Mouse (Mus musculus): ENCODE data around the gene Ugt1a6b. TPM values are rescaled to one million over a fixed set of nuclear protein-coding genes. Genes with fewer than 3 reads are reported as not detected.
"Not testable (repeated sequence)": the region's sequence is repeated elsewhere in the genome, so short reads cannot be mapped to it uniquely, and the experiment has no call there.

Ugt1a6b gene
- polyA plus RNA-seq (2015; fragmentation: Nextera tagmentation; extraction: Ambion mirVana): 1.8 and 2.6 TPM in 2 replicates

DNA sequence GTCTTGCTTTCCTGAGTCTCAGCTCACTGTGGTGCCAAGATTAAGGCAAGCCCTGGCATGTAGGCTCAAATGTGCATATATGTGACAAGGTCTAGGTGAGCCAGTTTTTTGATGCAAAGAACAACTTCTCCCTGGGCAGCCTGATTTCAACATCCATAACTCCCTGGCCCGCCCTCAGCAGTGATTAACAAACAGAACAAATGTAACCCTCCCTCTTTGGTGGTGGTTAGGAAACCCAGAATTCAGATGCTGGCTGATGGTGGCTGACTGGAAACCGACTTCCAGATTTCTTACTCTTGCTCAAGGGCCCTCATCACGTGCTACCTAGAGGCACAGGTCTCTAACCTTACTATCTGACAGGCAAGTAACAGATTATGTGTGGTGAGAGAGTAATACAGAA is at the start of gene Ugt1a6b:
Ugt1a6b (plus strand) TSS at position 234 of the 400 bp plus-strand sequence.
- H3K4me1 ChIP-seq (replicated peaks); ATAC-seq (ENCODE audit: low FRiP score, low read depth); H3K9ac ChIP-seq; H3K27ac ChIP-seq (replicated peaks); H3K4me2 ChIP-seq; H3K9me3 ChIP-seq; H3K4me3 ChIP-seq; H3K36me3 ChIP-seq; H3K27me3 ChIP-seq: not testable (repeated sequence)
- 84% methylated on average over 3 of the region's 3 CpGs for WGBS

DNA sequence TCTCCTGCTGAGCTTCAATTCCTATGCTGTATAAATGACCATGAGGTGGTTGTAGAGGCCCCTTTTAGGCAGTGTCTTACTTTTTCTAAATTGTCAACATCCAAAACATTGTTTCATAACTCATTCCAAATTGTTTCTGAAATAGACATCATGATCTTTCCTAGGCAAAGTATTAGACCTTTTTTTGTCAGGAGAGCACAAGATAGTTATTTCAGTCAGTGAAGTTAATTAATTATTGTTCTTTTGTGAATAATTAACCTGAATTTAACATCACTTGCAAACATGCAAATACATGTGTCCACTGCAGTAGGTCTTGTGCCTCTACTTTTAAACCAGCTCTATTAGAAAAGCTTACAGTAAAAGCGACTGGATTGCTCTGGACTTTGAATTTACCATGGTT is 48.0 kb upstream of the Ugt1a6b start, which contains the start of gene Ugt1a10:
Ugt1a10 (plus strand) TSS at position 301 of the 400 bp plus-strand sequence.
- H3K4me2 ChIP-seq: no peak within 1 kb of the TSS
- 82% methylated on average over 1 of the region's 1 CpGs for WGBS
- no peak for ATAC-seq (ENCODE audit: low FRiP score, low read depth)
- H3K9me3 ChIP-seq: no peaks in the 10 kb centered on the region
- no peak within 1 kb of the TSS for H3K27ac ChIP-seq (replicated peaks)
- no peak within 1 kb of the TSS for H3K4me3 ChIP-seq
- H3K27me3 ChIP-seq: no peaks in the 10 kb centered on the region
- H3K9ac ChIP-seq: no peak within 1 kb of the TSS
- no peaks in the 10 kb centered on the region for H3K4me1 ChIP-seq (replicated peaks)
- H3K36me3 ChIP-seq: no peaks in the 10 kb centered on the region

DNA sequence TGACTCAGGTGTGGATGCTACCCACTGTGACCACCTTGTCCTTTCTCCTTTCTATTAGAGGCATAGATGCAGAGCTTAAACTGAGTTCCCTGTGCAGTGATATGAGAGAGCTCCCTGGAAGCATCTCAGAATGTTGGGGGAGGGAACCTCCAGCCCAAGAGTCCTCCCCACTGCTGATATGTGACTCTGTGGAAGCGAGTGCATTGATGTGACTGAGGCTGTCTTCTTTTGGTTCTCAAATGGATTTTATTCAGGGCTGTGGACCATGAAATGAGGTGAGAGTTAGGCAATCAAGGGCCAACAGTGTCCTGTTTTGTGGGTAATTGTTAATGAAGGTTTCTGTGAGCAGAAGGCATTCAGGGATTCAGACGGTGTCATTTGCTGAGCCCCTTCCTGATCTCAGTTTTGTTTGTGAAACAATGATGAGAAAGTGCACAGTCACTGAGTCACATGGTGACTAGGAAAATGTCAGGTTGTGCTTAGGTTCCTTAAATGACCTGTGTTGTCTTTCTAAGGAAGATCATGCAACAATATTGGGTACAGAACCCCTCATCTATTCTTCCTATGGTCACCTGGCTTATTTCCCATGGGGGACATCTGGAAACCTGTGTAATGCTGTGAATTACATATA is 36.5 kb upstream of the Ugt1a6b start:
- WGBS: 28% methylated on average over 1 of the region's 2 CpGs
- not testable (repeated sequence) for H3K9me3 ChIP-seq; H3K9ac ChIP-seq; ATAC-seq (ENCODE audit: low FRiP score, low read depth); H3K36me3 ChIP-seq; H3K27me3 ChIP-seq; H3K4me3 ChIP-seq; H3K27ac ChIP-seq (replicated peaks); H3K4me2 ChIP-seq; H3K4me1 ChIP-seq (replicated peaks)

DNA sequence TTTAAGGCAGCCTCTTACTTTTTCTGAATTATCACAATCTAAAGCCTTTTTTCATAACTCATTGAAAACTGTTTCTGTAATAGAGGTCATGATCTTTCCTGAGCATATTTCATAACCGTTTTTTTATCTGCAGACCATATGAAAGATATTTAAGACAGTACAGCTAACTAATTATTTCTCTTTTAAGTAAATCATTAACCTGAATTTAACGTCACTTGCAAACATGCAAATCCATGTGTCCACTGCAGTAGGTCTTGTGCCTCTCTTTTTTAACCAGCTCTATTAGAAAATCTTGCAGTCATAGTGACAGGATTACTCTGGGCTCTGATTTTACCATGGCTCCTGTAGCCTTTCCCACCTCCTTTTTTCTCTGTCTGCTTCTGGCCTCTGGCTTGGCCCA is 32.6 kb upstream of the Ugt1a6b start, which contains the start of gene Ugt1a9:
Ugt1a9 (plus strand) TSS at position 306 of the 400 bp plus-strand sequence.
- Histone ChIP-seq H3K9ac (no peak within 1 kb of the TSS), H3K4me1 (replicated peaks) (no peaks in the 10 kb centered on the region), H3K4me2 (no peak within 1 kb of the TSS), H3K4me3 (no peak within 1 kb of the TSS), H3K9me3 (no peaks in the 10 kb centered on the region), H3K27ac (replicated peaks) (no peak within 1 kb of the TSS), H3K27me3 (no peaks in the 10 kb centered on the region), H3K36me3 (no peaks in the 10 kb centered on the region)
- 83% methylated on average over 2 of the region's 2 CpGs for WGBS
- ATAC-seq (ENCODE audit: low FRiP score, low read depth): no peak

DNA sequence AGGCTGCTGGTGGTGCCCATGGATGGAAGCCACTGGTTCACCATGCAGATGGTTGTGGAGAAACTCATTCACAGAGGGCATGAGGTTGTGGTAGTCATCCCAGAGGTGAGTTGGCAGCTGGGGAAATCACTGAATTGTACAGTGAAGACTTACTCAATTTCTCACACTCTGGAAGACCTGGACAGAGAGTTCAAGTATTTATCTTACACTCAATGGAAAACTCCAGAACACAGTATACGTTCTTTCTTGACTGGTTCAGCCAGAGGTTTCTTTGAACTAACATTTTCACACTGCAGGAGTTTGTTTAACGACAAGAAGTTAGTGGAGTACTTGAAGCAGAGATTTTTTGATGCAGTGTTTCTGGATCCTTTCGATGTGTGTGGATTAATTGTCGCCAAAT is 32.1 kb upstream of the Ugt1a6b start:
- Histone ChIP-seq H3K4me2 (no peak overlapping the region), H3K27ac (replicated peaks) (no peak overlapping the region), H3K36me3 (no peaks in the 10 kb centered on the region), H3K4me3 (no peak overlapping the region), H3K9me3 (no peaks in the 10 kb centered on the region), H3K9ac (no peak overlapping the region), H3K27me3 (no peaks in the 10 kb centered on the region), H3K4me1 (replicated peaks) (no peaks in the 10 kb centered on the region)
- WGBS: 87% methylated on average over 4 of the region's 4 CpGs
- no peak for ATAC-seq (ENCODE audit: low FRiP score, low read depth)

DNA sequence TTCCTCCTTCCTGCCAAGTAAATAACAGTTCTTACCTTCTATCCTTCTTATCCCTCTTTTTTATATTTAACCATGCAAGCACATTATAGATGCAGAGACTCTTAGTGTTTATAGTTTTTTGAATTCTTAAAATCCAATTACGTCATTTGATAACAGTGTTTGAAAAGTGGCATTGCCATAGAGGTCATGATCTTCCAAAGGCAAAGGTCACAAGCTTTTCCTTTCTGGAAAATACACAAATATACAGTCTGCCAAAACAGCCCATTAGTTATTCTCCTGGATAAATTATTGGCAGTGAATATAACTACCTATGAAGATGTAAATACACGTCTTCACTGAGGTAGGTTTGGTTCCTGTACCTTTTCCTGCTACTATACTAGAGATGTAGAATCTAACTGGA is 28.6 kb upstream of the Ugt1a6b start:
- WGBS: 90% methylated on average over 2 of the region's 2 CpGs
- Histone ChIP-seq H3K36me3 (no peaks in the 10 kb centered on the region), H3K9me3 (no peaks in the 10 kb centered on the region), H3K4me3 (no peak overlapping the region), H3K4me1 (replicated peaks) (no peaks in the 10 kb centered on the region), H3K27me3 (no peaks in the 10 kb centered on the region), H3K9ac (no peak overlapping the region), H3K27ac (replicated peaks) (no peak overlapping the region), H3K4me2 (no peak overlapping the region)
- ATAC-seq (ENCODE audit: low FRiP score, low read depth): no peak

DNA sequence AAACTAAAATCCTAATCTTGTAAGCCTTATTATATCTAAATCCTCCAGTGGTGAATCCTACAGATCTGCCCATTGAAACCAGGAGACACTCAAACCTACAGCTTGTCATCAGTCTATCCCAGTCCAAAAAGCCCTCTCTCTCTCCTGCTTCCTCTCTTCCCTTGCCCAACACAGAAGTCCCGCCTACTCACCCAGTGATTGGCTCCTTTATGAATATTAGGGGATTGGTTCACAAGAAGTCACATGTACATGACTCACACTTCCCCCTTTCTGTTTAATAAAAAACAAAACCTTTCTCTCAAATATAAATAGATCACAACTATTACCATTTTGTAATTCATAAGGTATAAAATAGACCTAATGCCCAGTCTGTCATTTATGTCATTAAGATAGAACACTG is 25.9 kb upstream of the Ugt1a6b start:
- no peak overlapping the region for H3K9ac ChIP-seq
- H3K27ac ChIP-seq (replicated peaks): no peak overlapping the region
- H3K4me3 ChIP-seq: no peak overlapping the region
- WGBS: 87% methylated on average over 1 of the region's 1 CpGs
- H3K4me2 ChIP-seq: no peak overlapping the region
- H3K4me1 ChIP-seq (replicated peaks): no peaks in the 10 kb centered on the region
- no peaks in the 10 kb centered on the region for H3K9me3 ChIP-seq
- H3K27me3 ChIP-seq: no peaks in the 10 kb centered on the region
- H3K36me3 ChIP-seq: no peaks in the 10 kb centered on the region
- ATAC-seq (ENCODE audit: low FRiP score, low read depth): no peak

DNA sequence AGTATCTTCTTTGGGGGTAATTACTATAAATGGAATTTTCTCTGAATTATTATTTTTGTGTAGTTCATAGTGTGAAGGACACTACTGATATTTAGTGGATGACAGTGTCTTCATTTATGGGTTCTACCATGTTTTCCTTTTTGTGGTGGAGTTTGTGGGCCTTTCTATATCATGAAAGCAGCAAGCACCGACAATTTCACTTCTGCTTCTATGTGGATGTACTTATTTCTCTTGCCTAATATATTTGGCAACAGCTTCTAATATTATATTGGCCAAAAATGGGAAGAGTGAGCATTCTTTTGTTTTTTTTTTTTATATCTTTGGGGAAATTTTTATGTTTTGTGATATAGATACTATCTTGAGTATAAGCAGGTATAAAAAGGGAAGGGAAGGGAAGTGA is 21.4 kb upstream of the Ugt1a6b start:
- no peak for ATAC-seq (ENCODE audit: low FRiP score, low read depth)
- H3K9me3 ChIP-seq: no peaks in the 10 kb centered on the region
- WGBS: 98% methylated on average over 1 of the region's 1 CpGs
- H3K9ac ChIP-seq: no peak overlapping the region
- H3K36me3 ChIP-seq: no peaks in the 10 kb centered on the region
- H3K4me2 ChIP-seq: no peak overlapping the region
- H3K27me3 ChIP-seq: no peaks in the 10 kb centered on the region
- H3K4me1 ChIP-seq (replicated peaks): no peaks in the 10 kb centered on the region
- no peak overlapping the region for H3K27ac ChIP-seq (replicated peaks)
- no peak overlapping the region for H3K4me3 ChIP-seq

DNA sequence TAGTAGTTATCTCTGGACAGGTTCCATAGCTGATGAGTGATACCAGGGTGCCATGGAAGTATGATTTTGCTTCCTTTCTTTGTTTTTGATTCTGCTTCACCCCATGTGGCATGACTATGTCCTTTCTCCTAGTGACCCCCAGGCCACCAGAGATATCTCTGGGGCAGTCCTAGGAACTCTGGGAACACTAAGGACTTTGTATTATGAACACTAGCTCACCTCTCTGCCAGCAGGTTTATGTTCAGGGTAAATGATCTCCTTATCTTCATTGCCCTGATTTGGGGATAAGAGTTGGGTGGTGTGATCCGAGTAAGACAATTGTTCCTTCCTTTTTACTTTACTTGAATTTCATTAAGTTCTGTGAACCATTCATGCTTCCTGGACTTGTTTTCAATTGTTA is 16.9 kb upstream of the Ugt1a6b start:
- H3K4me3 ChIP-seq: no peak overlapping the region
- no peaks in the 10 kb centered on the region for H3K36me3 ChIP-seq
- no peak overlapping the region for H3K9ac ChIP-seq
- ATAC-seq (ENCODE audit: low FRiP score, low read depth): no peak
- H3K4me1 ChIP-seq (replicated peaks): no peaks in the 10 kb centered on the region
- H3K4me2 ChIP-seq: no peak overlapping the region
- WGBS: 88% methylated on average over 1 of the region's 1 CpGs
- no peaks in the 10 kb centered on the region for H3K9me3 ChIP-seq
- no peak overlapping the region for H3K27ac ChIP-seq (replicated peaks)
- H3K27me3 ChIP-seq: no peaks in the 10 kb centered on the region

DNA sequence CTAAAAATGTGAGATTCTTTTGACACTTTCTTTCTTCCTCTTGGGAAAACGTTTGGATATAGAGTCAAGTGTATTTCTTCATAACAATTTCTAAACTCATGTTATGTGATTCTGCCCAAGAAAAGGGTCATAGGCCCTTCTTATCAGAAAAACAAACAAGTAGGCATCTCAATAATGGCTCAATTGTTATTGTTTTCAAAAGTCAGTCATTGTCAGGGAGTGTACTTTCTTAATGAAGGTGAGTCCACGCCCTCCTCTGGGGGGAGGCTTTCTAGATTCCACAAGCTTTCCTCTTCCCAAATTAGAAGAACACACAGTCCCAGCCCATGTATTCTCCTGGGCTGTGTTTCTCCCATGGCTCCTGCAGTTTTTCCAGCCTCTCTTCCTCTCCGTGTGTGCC is 15.5 kb upstream of the Ugt1a6b start, which contains the start of gene Ugt1a8:
Ugt1a8 (plus strand) TSS at position 301 of the 400 bp plus-strand sequence.
- ATAC-seq (ENCODE audit: low FRiP score, low read depth): no peak
- Histone ChIP-seq H3K4me1 (replicated peaks) (no peaks in the 10 kb centered on the region), H3K9ac (no peak within 1 kb of the TSS), H3K27me3 (no peaks in the 10 kb centered on the region), H3K9me3 (no peaks in the 10 kb centered on the region), H3K4me2 (no peak within 1 kb of the TSS), H3K36me3 (no peaks in the 10 kb centered on the region), H3K4me3 (no peak within 1 kb of the TSS), H3K27ac (replicated peaks) (no peak within 1 kb of the TSS)
- 84% methylated on average over 3 of the region's 3 CpGs for WGBS

DNA sequence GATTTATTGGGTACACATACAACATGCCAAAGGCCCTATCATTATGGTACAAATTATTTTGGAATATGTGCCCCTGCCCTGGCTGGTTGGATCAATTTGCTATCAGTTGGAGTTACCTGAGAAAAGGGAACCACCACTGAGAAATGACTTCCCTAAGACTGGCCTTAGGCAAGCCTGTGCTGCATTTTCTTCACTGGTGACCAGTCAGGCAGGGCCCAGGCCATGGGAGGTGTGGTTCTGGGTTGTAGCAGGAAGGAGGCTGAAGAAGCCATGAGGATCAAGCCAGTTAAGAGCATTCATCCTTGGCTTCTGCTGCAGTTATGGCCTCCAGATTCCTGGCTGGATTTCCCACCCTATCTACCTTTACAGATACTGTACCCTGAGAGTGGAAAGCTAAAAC is 10.7 kb upstream of the Ugt1a6b start:
- no peak overlapping the region for H3K4me3 ChIP-seq
- H3K4me1 ChIP-seq (replicated peaks): no peaks in the 10 kb centered on the region
- H3K27ac ChIP-seq (replicated peaks): no peak overlapping the region
- no peaks in the 10 kb centered on the region for H3K27me3 ChIP-seq
- no peak for ATAC-seq (ENCODE audit: low FRiP score, low read depth)
- no peaks in the 10 kb centered on the region for H3K36me3 ChIP-seq
- H3K9ac ChIP-seq: no peak overlapping the region
- H3K4me2 ChIP-seq: no peak overlapping the region
- H3K9me3 ChIP-seq: no peaks in the 10 kb centered on the region

DNA sequence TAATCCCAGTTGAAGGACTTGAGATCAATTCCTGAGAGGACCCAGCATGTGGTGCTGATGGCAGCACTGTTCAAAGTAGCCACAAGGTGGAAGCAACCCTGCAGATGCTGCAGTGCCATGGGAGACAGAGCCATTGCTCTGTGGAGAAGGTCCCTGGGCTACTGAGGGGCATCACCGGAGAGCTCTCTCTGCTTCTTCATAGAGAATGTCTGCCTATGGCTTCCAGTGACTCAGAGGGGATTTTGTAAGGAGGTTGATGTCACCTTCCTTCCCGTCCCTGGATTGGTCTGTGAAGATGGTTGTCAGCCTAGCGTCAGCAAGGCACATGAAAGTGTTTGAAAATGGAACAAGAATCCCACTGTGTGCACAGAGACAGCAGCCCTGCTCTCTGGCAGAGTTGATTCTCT is 8.8 kb upstream of the Ugt1a6b start:
- H3K4me2 ChIP-seq; H3K27ac ChIP-seq (replicated peaks); H3K9me3 ChIP-seq; H3K4me3 ChIP-seq; H3K4me1 ChIP-seq (replicated peaks); H3K27me3 ChIP-seq; H3K9ac ChIP-seq; ATAC-seq (ENCODE audit: low FRiP score, low read depth); H3K36me3 ChIP-seq: not testable (repeated sequence)
- WGBS: 88% methylated on average over 3 of the region's 3 CpGs

DNA sequence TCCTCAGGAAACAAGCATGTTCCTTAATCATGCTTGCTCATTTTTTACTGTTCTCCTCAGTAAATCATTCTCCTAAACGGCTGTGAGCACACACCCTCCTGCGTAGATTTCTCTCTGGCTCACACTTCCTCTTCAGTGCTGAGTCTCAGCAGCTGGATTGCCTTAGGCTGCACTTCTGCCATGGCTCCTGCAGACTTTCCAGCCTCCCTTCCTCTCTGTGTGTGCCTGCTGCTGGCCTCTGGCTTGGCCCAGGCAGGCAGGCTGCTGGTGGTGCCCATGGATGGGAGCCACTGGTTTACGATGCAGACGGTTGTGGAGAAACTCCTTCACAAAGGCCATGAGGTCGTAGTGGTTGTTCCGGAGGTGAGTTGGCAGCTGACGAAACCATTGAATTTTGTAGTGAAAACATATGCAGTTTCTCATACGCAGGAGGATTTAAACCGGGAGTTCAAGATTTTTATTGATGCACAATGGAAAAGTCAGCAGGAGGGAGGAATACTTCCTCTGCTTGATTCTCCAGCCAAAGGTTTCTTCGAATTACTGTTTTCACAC is 8.0 kb upstream of the Ugt1a6b start, which contains the start of gene Ugt1a7c:
Ugt1a7c (plus strand) TSS at position 122 of the 552 bp plus-strand sequence.
- no peaks in the 10 kb centered on the region for H3K36me3 ChIP-seq
- ATAC-seq (ENCODE audit: low FRiP score, low read depth): no peak
- H3K27me3 ChIP-seq: no peaks in the 10 kb centered on the region
- no peaks in the 10 kb centered on the region for H3K4me1 ChIP-seq (replicated peaks)
- no peak within 1 kb of the TSS for H3K4me2 ChIP-seq
- H3K9ac ChIP-seq: no peak within 1 kb of the TSS
- no peak within 1 kb of the TSS for H3K27ac ChIP-seq (replicated peaks)
- H3K9me3 ChIP-seq: no peaks in the 10 kb centered on the region
- WGBS: 78% methylated on average over 10 of the region's 10 CpGs
- no peak within 1 kb of the TSS for H3K4me3 ChIP-seq

Measured in hindbrain, embryonic 15.5 days (tissue).